Mouse (Mus musculus) heart, postnatal 0 days (tissue): ENCODE measurements around the gene Gm12216.

Experiments used
- CTCF ChIP-seq: IDR thresholded peaks from 2 replicates; pipeline ENCODE4 v1.5.1; 2016; ENCODE audit warnings: antibody characterized with exemption, control low read depth, low read depth
- EP300 ChIP-seq: IDR thresholded peaks from 2 replicates; pipeline ENCODE4 v1.6.1; 2016; ENCODE audit warnings: antibody characterized with exemption, low read depth

GRCm38 (mm10) chr11:53786058-53787031 lies 72.7 kb downstream of the Gm12216 start:
- TF ChIP-seq CTCF (no peak), EP300 (no peak)
